Mouse (Mus musculus): ENCODE results near the gene Pkhd1. TPM values are rescaled to one million over a fixed set of nuclear protein-coding genes. Genes with fewer than 3 reads are reported as not detected.

Pkhd1 gene
- 0.01 TPM in 1 of 2 replicates, not detected in the other for polyA plus RNA-seq (2015; fragmentation: Nextera tagmentation; extraction: Ambion mirVana)

DNA sequence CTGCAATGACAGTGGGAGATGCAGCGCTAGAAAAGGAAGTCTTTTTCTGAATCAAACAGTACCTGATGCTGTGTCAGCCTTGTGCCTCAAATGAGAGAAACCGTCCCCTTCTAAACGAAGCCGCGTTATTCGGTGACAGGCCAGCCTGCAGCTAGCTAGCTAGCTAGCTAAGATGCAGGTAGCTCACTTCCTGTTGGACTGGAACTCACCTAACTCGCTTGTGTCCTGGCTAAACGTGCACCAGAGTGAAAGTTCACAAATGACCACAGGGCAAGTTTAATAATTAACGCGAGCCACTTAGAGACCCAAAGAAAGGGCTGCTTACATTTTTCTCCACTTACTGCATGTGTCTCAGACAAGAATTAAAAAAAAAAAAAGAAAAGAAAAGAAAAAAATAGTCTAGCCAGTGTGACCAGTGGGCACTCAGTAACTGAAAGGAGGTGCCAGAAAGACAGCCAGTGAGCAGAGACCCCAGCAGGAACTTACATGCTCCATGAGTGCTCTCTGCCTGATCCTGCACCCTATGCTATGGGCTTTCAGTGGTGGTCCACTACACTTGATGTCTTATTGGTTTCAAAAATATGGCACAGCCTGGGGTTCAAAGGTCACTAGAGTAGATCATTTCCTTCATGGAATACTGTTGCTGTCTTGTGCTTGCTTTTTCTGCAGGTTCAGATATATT, at the start of gene Pkhd1:
Gene Pkhd1, minus strand, starts transcription at position 216 of the 682 bp plus-strand sequence.
- H3K27me3 ChIP-seq (replicated peaks; ENCODE audit: control insufficient read depth, insufficient read depth, low read length) = no peaks in the 10 kb centered on the region
- no peak for ATAC-seq
- no peaks in the 10 kb centered on the region for H3K4me1 ChIP-seq (replicated peaks; ENCODE audit: control insufficient read depth, insufficient read depth, low read length)
- H3K4me3 ChIP-seq (replicated peaks; ENCODE audit: low read length) = no peak within 1 kb of the TSS
- H3K4me2 ChIP-seq (ENCODE audit: low read length) = no peak within 1 kb of the TSS
- no peak within 1 kb of the TSS for H3K27ac ChIP-seq (ENCODE audit: low read length)
- H3K36me3 ChIP-seq (ENCODE audit: control insufficient read depth, insufficient read depth) = no peaks in the 10 kb centered on the region
- H3K9ac ChIP-seq (replicated peaks; ENCODE audit: low read depth, low read length) = no peak within 1 kb of the TSS
- WGBS = 74% methylated on average over 10 of the region's 10 CpGs
- H3K9me3 ChIP-seq (ENCODE audit: control insufficient read depth, low read length) = no peaks in the 10 kb centered on the region

GRCm38 (mm10) chr1:20667567-20667966, 49.7 kb upstream of the Pkhd1 start:
- H3K4me1 ChIP-seq (replicated peaks; ENCODE audit: control insufficient read depth, insufficient read depth, low read length) = no peaks in the 10 kb centered on the region
- no peak overlapping the region for H3K27ac ChIP-seq (ENCODE audit: low read length)
- no peak overlapping the region for H3K4me3 ChIP-seq (replicated peaks; ENCODE audit: low read length)
- H3K36me3 ChIP-seq (ENCODE audit: control insufficient read depth, insufficient read depth) = no peaks in the 10 kb centered on the region
- ATAC-seq = no peak
- no peak overlapping the region for H3K4me2 ChIP-seq (ENCODE audit: low read length)
- no peaks in the 10 kb centered on the region for H3K9me3 ChIP-seq (ENCODE audit: control insufficient read depth, low read length)
- H3K9ac ChIP-seq (replicated peaks; ENCODE audit: low read depth, low read length) = no peak overlapping the region
- no peaks in the 10 kb centered on the region for H3K27me3 ChIP-seq (replicated peaks; ENCODE audit: control insufficient read depth, insufficient read depth, low read length)
- 81% methylated on average over 7 of the region's 7 CpGs for WGBS

DNA sequence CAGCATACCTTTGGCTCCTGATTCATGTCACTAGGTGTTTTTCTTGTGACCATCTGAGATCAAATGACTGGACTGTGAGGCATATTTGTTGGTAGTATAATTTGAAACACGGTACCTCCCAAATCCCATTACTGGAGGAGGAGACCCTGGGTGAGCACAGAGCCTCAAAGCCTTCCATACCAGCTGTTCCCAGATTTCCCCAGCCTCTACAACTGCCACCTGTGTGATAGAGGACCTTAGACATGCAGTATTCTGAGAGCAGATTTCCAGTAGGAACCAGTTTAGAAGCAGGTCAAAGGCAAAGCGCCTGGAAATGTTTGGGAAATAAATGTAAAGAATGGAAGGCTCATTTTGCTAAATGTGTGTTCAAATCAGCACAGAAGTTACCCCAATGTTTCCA, 48.4 kb upstream of the Pkhd1 start:
- Histone ChIP-seq H3K4me3 (replicated peaks; ENCODE audit: low read length) (no peak overlapping the region), H3K4me2 (ENCODE audit: low read length) (no peak overlapping the region), H3K27me3 (replicated peaks; ENCODE audit: control insufficient read depth, insufficient read depth, low read length) (no peaks in the 10 kb centered on the region), H3K9me3 (ENCODE audit: control insufficient read depth, low read length) (no peaks in the 10 kb centered on the region), H3K27ac (ENCODE audit: low read length) (no peak overlapping the region), H3K36me3 (ENCODE audit: control insufficient read depth, insufficient read depth) (no peaks in the 10 kb centered on the region), H3K4me1 (replicated peaks; ENCODE audit: control insufficient read depth, insufficient read depth, low read length) (no peaks in the 10 kb centered on the region), H3K9ac (replicated peaks; ENCODE audit: low read depth, low read length) (no peak overlapping the region)
- 95% methylated on average over 2 of the region's 2 CpGs for WGBS
- ATAC-seq = no peak

DNA sequence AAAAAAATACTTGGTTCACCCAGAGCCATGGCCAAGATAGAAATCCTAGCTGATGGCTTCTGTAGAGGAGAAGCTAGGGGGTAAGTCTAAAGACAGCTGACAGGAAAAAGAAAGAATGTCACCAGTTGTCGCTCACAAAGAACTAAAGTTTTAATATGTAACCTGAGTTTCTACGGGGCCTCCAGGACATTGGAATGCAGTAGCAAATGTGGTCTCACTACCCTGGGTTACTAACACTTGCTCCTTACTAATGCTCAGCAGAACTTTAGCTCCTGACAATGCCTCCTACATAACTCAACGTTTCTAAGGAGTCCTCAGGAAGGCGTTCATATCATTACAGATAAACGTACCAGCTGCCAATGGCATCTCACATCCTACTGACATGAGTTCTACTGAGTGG, 37.2 kb upstream of the Pkhd1 start:
- H3K4me1 ChIP-seq (replicated peaks; ENCODE audit: control insufficient read depth, insufficient read depth, low read length) = no peaks in the 10 kb centered on the region
- no peak overlapping the region for H3K4me2 ChIP-seq (ENCODE audit: low read length)
- WGBS = 85% methylated on average over 5 of the region's 5 CpGs
- H3K27ac ChIP-seq (ENCODE audit: low read length) = no peak overlapping the region
- no peaks in the 10 kb centered on the region for H3K9me3 ChIP-seq (ENCODE audit: control insufficient read depth, low read length)
- no peak overlapping the region for H3K9ac ChIP-seq (replicated peaks; ENCODE audit: low read depth, low read length)
- ATAC-seq = no peak
- no peaks in the 10 kb centered on the region for H3K36me3 ChIP-seq (ENCODE audit: control insufficient read depth, insufficient read depth)
- no peaks in the 10 kb centered on the region for H3K27me3 ChIP-seq (replicated peaks; ENCODE audit: control insufficient read depth, insufficient read depth, low read length)
- no peak overlapping the region for H3K4me3 ChIP-seq (replicated peaks; ENCODE audit: low read length)

DNA sequence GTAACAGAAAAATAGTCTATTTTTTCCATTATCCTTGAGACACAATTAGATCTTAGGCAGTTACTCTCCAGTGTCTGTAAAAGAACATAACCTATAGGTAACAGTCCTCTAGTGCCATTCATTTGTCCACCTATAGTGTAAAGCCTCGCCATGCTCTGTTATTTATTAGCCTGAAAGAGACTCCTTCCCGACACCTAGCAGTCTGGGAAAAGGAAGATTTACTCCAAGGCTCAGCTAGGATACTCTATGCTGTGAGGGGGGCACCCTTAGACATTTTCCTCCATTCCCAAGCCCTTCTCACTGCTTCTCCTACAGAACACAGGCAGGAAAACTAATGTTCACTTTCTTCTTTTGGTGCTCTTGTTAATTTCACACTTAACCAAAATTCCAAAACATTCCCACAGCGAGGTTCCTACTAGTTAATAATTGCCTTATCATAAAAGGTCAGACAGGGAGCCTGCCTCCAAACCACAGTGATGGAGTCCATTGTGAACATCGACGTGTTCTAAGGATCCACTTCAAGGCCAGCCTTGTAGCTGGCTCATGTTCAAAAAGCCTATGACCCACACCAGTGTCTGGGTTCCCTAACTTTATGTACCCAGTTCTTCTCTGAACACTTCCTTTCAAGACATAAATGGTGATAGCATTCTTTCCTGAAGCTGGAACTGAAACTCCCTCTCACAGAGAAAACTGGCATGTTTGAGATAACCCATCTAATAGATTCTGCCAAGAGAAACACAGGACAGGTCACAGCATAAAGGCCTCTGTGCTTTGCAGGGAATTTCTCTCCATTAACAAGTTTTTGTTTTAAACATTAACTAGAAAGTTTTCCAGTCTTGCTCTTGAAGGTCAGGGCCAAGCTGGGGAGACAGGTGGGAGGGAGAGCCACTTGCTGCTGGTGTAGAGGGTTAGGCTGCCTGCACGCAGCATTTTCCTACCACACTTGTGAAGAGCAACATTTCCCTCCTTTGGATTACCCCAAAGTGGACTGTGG, 35.9 kb upstream of the Pkhd1 start:
- WGBS = 79% methylated on average over 6 of the region's 6 CpGs
- H3K9ac ChIP-seq (replicated peaks; ENCODE audit: low read depth, low read length) = no peak overlapping the region
- H3K4me2 ChIP-seq (ENCODE audit: low read length) = no peak overlapping the region
- H3K27me3 ChIP-seq (replicated peaks; ENCODE audit: control insufficient read depth, insufficient read depth, low read length) = no peaks in the 10 kb centered on the region
- no peak overlapping the region for H3K4me3 ChIP-seq (replicated peaks; ENCODE audit: low read length)
- no peaks in the 10 kb centered on the region for H3K36me3 ChIP-seq (ENCODE audit: control insufficient read depth, insufficient read depth)
- H3K27ac ChIP-seq (ENCODE audit: low read length) = no peak overlapping the region
- no peaks in the 10 kb centered on the region for H3K4me1 ChIP-seq (replicated peaks; ENCODE audit: control insufficient read depth, insufficient read depth, low read length)
- H3K9me3 ChIP-seq (ENCODE audit: control insufficient read depth, low read length) = no peaks in the 10 kb centered on the region
- no peak for ATAC-seq

DNA sequence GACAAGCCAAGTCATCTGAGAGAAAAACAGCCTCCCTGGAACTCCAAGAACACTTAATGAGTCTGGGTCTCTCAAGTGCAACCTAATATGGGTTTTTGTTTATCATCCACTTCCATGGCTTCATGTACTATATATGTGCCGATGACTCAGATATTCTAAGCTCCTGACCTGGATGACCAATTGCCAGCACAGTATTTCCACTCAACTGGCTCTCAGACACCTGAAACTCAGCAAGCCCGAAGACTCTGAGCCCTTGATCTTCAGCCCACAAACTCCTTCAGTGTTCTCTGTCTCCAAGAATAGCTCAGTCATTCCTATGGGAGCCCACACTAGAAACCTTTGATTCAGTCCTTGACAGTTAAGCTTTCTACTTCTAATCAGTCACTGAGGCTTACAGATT, 17.0 kb upstream of the Pkhd1 start:
- ATAC-seq = no peak
- H3K4me2 ChIP-seq (ENCODE audit: low read length) = no peak overlapping the region
- no peak overlapping the region for H3K4me3 ChIP-seq (replicated peaks; ENCODE audit: low read length)
- no peaks in the 10 kb centered on the region for H3K27me3 ChIP-seq (replicated peaks; ENCODE audit: control insufficient read depth, insufficient read depth, low read length)
- H3K9ac ChIP-seq (replicated peaks; ENCODE audit: low read depth, low read length) = no peak overlapping the region
- no peaks in the 10 kb centered on the region for H3K4me1 ChIP-seq (replicated peaks; ENCODE audit: control insufficient read depth, insufficient read depth, low read length)
- WGBS = 84% methylated on average over 2 of the region's 2 CpGs
- no peaks in the 10 kb centered on the region for H3K9me3 ChIP-seq (ENCODE audit: control insufficient read depth, low read length)
- no peak overlapping the region for H3K27ac ChIP-seq (ENCODE audit: low read length)
- H3K36me3 ChIP-seq (ENCODE audit: control insufficient read depth, insufficient read depth) = no peaks in the 10 kb centered on the region

- ATAC-seq = no peak
- Histone ChIP-seq H3K4me2 (ENCODE audit: low read length) (no peak overlapping the region), H3K27me3 (replicated peaks; ENCODE audit: control insufficient read depth, insufficient read depth, low read length) (no peaks in the 10 kb centered on the region), H3K9ac (replicated peaks; ENCODE audit: low read depth, low read length) (no peak overlapping the region), H3K36me3 (ENCODE audit: control insufficient read depth, insufficient read depth) (no peaks in the 10 kb centered on the region), H3K4me1 (replicated peaks; ENCODE audit: control insufficient read depth, insufficient read depth, low read length) (no peaks in the 10 kb centered on the region), H3K27ac (ENCODE audit: low read length) (no peak overlapping the region), H3K9me3 (ENCODE audit: control insufficient read depth, low read length) (no peaks in the 10 kb centered on the region), H3K4me3 (replicated peaks; ENCODE audit: low read length) (no peak overlapping the region)
- WGBS = 87% methylated on average over 7 of the region's 7 CpGs
These were observed 15.5 kb upstream of the Pkhd1 start for GRCm38 (mm10) chr1:20633276-20633869.

DNA sequence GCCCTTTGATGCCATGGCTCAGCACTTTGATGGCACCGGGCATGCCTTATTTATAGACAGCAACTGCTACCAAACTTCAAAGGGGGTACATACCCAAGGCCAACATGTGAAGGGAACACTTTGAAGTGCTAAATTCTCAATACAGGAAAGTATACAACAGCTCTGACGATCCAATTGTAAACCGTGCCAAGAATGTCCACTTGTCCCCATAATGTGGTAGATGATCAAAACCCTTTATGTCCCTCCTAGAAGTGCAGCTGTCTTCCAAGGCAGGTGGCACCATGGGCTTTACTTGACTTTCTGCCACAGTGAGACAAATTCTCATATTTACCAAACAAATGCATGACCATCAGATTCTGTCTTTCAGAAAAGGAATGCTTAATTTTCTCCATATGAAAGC, 6.7 kb upstream of the Pkhd1 start:
- Histone ChIP-seq H3K4me3 (replicated peaks; ENCODE audit: low read length) (no peak overlapping the region), H3K27me3 (replicated peaks; ENCODE audit: control insufficient read depth, insufficient read depth, low read length) (no peaks in the 10 kb centered on the region), H3K9me3 (ENCODE audit: control insufficient read depth, low read length) (no peaks in the 10 kb centered on the region), H3K9ac (replicated peaks; ENCODE audit: low read depth, low read length) (no peak overlapping the region), H3K27ac (ENCODE audit: low read length) (no peak overlapping the region), H3K4me1 (replicated peaks; ENCODE audit: control insufficient read depth, insufficient read depth, low read length) (no peaks in the 10 kb centered on the region), H3K36me3 (ENCODE audit: control insufficient read depth, insufficient read depth) (no peaks in the 10 kb centered on the region), H3K4me2 (ENCODE audit: low read length) (no peak overlapping the region)
- WGBS = 86% methylated on average over 3 of the region's 3 CpGs
- ATAC-seq = no peak

- Histone ChIP-seq H3K36me3 (ENCODE audit: control insufficient read depth, insufficient read depth) (no peaks in the 10 kb centered on the region), H3K4me2 (ENCODE audit: low read length) (no peak overlapping the region), H3K9me3 (ENCODE audit: control insufficient read depth, low read length) (no peaks in the 10 kb centered on the region), H3K4me3 (replicated peaks; ENCODE audit: low read length) (no peak overlapping the region), H3K4me1 (replicated peaks; ENCODE audit: control insufficient read depth, insufficient read depth, low read length) (no peaks in the 10 kb centered on the region), H3K27me3 (replicated peaks; ENCODE audit: control insufficient read depth, insufficient read depth, low read length) (no peaks in the 10 kb centered on the region), H3K27ac (ENCODE audit: low read length) (no peak overlapping the region), H3K9ac (replicated peaks; ENCODE audit: low read depth, low read length) (no peak overlapping the region)
- ATAC-seq = no peak
- WGBS = 92% methylated on average over 4 of the region's 4 CpGs
These were observed 5.5 kb upstream of the Pkhd1 start for GRCm38 (mm10) chr1:20623375-20623774.
